Mouse (Mus musculus) ES-E14 (cell line): ENCODE measurements around the gene Oscp1. TPM values are rescaled to one million over a fixed set of nuclear protein-coding genes. Genes with fewer than 3 reads are reported as not detected.

Experiments
- DNase-seq: peaks from one replicate; pipeline ENCODE4 v3.0.0-alpha.2; 2013; ENCODE audit warnings: low read depth, low spot score
- H3K27ac ChIP-seq: 2 replicates; pipeline ENCODE4 v1.5.1; 2012; ENCODE audit warnings: low read depth, mild to moderate bottlenecking, low read length, moderate library complexity, mixed read lengths; ENCODE audit not compliant: poor library complexity, insufficient read depth, severe bottlenecking
- H3K36me3 ChIP-seq: 2 replicates; pipeline ENCODE4 v1.6.1; 2012; ENCODE audit warnings: mild to moderate bottlenecking, low read length, moderate library complexity, mixed read lengths; ENCODE audit not compliant: control insufficient read depth, poor library complexity, insufficient read depth, severe bottlenecking
- H3K4me1 ChIP-seq, 2 experiments: fragments of 150-350 bp in 1 of 2; sonication (generic) in 1 of 2; 2 replicates each; pipeline ENCODE4 v1.6.1; 2012; ENCODE audit warnings: low read length in 2 of 2, mild to moderate bottlenecking in 1 of 2, mixed read lengths in 1 of 2; ENCODE audit not compliant: control insufficient read depth in 2 of 2, insufficient read depth in 2 of 2, poor library complexity in 1 of 2
- H3K4me3 ChIP-seq, 2 experiments: fragments of 150-350 bp in 1 of 2; sonication (generic) in 1 of 2; 2 replicates each; pipeline ENCODE4 v1.5.1; 2012; ENCODE audit warnings: low read length in 2 of 2, low read depth in 1 of 2, mild to moderate bottlenecking in 1 of 2, mixed read lengths in 1 of 2; ENCODE audit not compliant: insufficient read depth in 1 of 2, poor library complexity in 1 of 2, severe bottlenecking in 1 of 2
- H3K9ac ChIP-seq: 2 replicates; pipeline ENCODE4 v1.6.1; 2012; ENCODE audit warnings: low read depth, mild to moderate bottlenecking, low read length, mixed read lengths; ENCODE audit not compliant: poor library complexity, insufficient read depth, severe bottlenecking
- H3K9me3 ChIP-seq: fragments of 150-350 bp; sonication (generic); 2 replicates; pipeline ENCODE4 v1.6.1; 2012; ENCODE audit warnings: low read depth, mild to moderate bottlenecking, low read length; ENCODE audit not compliant: control insufficient read depth, insufficient read depth
- CHD2 ChIP-seq: IDR thresholded peaks from 2 replicates; pipeline ENCODE4 v1.6.1; 2014; ENCODE audit warnings: mild to moderate bottlenecking, low read depth, low read length, inconsistent platforms
- HCFC1 ChIP-seq: IDR thresholded peaks from 2 replicates; pipeline ENCODE4 v1.6.1; 2012; ENCODE audit warnings: low read length, inconsistent platforms, borderline replicate concordance; ENCODE audit not compliant: insufficient read depth
- MAFK ChIP-seq: IDR thresholded peaks from 2 replicates; pipeline ENCODE4 v1.6.1; 2014; ENCODE audit warnings: mild to moderate bottlenecking, low read depth, low read length, inconsistent platforms; ENCODE audit not compliant: insufficient read depth
- ZC3H11A ChIP-seq: IDR thresholded peaks from 2 replicates; pipeline ENCODE4 v1.6.1; 2012; ENCODE audit warnings: low read depth, mild to moderate bottlenecking, inconsistent platforms, low read length, borderline replicate concordance
- ZNF384 ChIP-seq: IDR thresholded peaks from 2 replicates; pipeline ENCODE4 v1.6.1; 2012; ENCODE audit warnings: low read depth, low read length, inconsistent platforms
- in situ Hi-C, 2 experiments: fragments of 600-800 bp; cut with MboI; formaldehyde crosslinking; loops; one replicate each; pipeline ENCODE4 v1.15.1; 2025; ENCODE audit warnings: low sequenced_read_pairs in 2 of 2, inconsistent platforms in 1 of 2; ENCODE audit not compliant: unreplicated experiment in 2 of 2
- total RNA-seq: library from RNA; depleted of rRNA; stranded (reverse); fragments of 300-350 nt; gene quantifications from 2 replicates; pipeline ENCODE4 v1.2.3, GENCODE M21; 2012

Oscp1 gene
- total RNA-seq, 1 experiment, result 5.9 TPM

- in situ Hi-C loops, result no loop called here
- H3K9ac ChIP-seq, result no peak overlapping the region
- H3K4me3 ChIP-seq, result peak overlapping the region in 1 of 2 experiments; percentile 94; a peak in 2 of 4 replicates
- H3K9me3 ChIP-seq, result no peaks in the 10 kb centered on the region
- peak overlapping the region; percentile 81; the same call in 1 of the 2 replicates for H3K27ac ChIP-seq
- no peak for DNase-seq
- TF ChIP-seq MAFK (no peak), HCFC1 (no peak), ZNF384 (no peak), CHD2 (no peak), ZC3H11A (no peak)
- H3K36me3 ChIP-seq, result peaks cover 13% of the 10 kb centered on the region; the same call in 1 of the 2 replicates
- peaks cover 11 to 19% of the 10 kb centered on the region in 2 experiments; a peak in 3 of 4 replicates for H3K4me1 ChIP-seq
Observed at GRCm38 (mm10) chr4:126102061-126102841, 43.9 kb downstream of the Oscp1 start.

GRCm38 (mm10) chr4:126103057-126103581 lies 44.8 kb downstream of the Oscp1 start:
- DNase-seq, result no peak
- Histone ChIP-seq H3K9ac (peak overlapping the region; percentile 65), H3K36me3 (peaks cover 10% of the 10 kb centered on the region; the same call in 1 of the 2 replicates), H3K9me3 (no peaks in the 10 kb centered on the region), H3K27ac (peak overlapping the region; percentile 81), H3K4me1 (peaks cover 11 to 15% of the 10 kb centered on the region in 2 experiments; a peak in 3 of 4 replicates), H3K4me3 (peak overlapping the region; percentile 56 to 94)
- in situ Hi-C loops, result no loop called here
- TF ChIP-seq CHD2 (0 out of 2 replicates have a peak, but pooled peaks have one; percentile 22), MAFK (peak; percentile 80; the same call in 1 of the 2 replicates), ZNF384 (no peak), HCFC1 (no peak)

- Histone ChIP-seq H3K36me3 (peaks cover 6% of the 10 kb centered on the region; the same call in 1 of the 2 replicates), H3K9ac (peak within 1 kb of the TSS; percentile 76), H3K4me1 (peaks cover 12 to 17% of the 10 kb centered on the region in 2 experiments; a peak in 3 of 4 replicates), H3K9me3 (no peaks in the 10 kb centered on the region), H3K27ac (peak within 1 kb of the TSS; percentile 81), H3K4me3 (peak within 1 kb of the TSS; percentile 84 to 94)
- DNase-seq, result peak; percentile 98
- no peak for TF ChIP-seq ZNF384
- TF ChIP-seq HCFC1, result peak; percentile 80; the same call in 1 of the 2 replicates
- TF ChIP-seq CHD2, result peak; percentile 23; the same call in 1 of the 2 replicates
- no peak for TF ChIP-seq ZC3H11A
- TF ChIP-seq MAFK, result no peak
- in situ Hi-C loops, result no loop called here
Observed at GRCm38 (mm10) chr4:126103590-126104068, 45.3 kb downstream of the Oscp1 start, which contains the start of gene Stk40. TSS of gene Stk40 (plus strand) at chr4:126103957.

- Histone ChIP-seq H3K4me1 (peaks cover 16 to 20% of the 10 kb centered on the region in 2 experiments; a peak in 3 of 4 replicates), H3K27ac (peak overlapping the region; percentile 20; the same call in 1 of the 2 replicates), H3K4me3 (peak overlapping the region; percentile 84 to 94), H3K9me3 (no peaks in the 10 kb centered on the region), H3K9ac (peak overlapping the region; percentile 76), H3K36me3 (peaks cover 2% of the 10 kb centered on the region; the same call in 1 of the 2 replicates)
- in situ Hi-C loops, result no loop called here
- TF ChIP-seq HCFC1, result no peak
- no peak for TF ChIP-seq MAFK
- no peak for TF ChIP-seq CHD2
- TF ChIP-seq ZNF384, result no peak
- TF ChIP-seq ZC3H11A, result no peak
- DNase-seq, result no peak
Observed at GRCm38 (mm10) chr4:126104261-126105075, 46.1 kb downstream of the Oscp1 start.
